Mouse (Mus musculus) spleen, adult 2 months (tissue): Measurements from ENCODE around the gene Smcr8.

Experiments
- CTCF ChIP-seq: fragments of 200-500 bp; IDR thresholded peaks from 2 replicates; pipeline ENCODE4 v1.5.1; 2011; ENCODE audit warnings: mild to moderate bottlenecking, inconsistent platforms; ENCODE audit not compliant: insufficient read depth, insufficient read length, insufficient replicate concordance; ENCODE audit errors: extremely low read depth
- POLR2A ChIP-seq: fragments of 200-500 bp; IDR thresholded peaks from 2 replicates; pipeline ENCODE4 v1.6.1; 2011; ENCODE audit warnings: low read depth, low read length, inconsistent platforms

- TF ChIP-seq CTCF (no peak), POLR2A (no peak)
These were observed 7.0 kb downstream of the Smcr8 start for GRCm38 (mm10) chr11:60784179-60784922.
